Mouse (Mus musculus): ENCODE measurements at regions not wholly inside any gene's neighbourhood (a gene's known extent, or its start where the extent isn't known, plus 50 kb on each side); places are given as distances from the start of the nearest gene placed in this dataset.

DNA sequence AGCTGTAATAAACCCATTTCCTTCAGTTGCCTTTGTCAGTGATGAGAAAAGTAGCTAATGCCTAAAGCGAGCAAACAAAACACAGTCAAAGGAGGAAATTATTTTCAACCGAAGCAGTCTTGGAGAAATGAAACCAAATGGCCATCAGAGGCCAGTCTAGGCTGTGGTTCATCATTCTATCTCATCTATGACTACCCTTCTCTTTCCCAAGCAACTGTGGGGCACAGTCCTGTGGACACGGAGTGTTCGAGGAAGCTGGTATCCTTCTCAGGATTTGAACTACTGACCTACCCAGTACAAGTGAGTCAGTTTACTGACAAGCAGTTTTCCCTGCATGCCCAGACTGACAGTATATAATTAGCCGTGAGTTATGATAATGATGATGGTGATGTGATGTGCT lies 319.1 kb downstream of the Bcl11a start:
- H3K4me3 ChIP-seq: no peak overlapping the region
- H3K4me1 ChIP-seq: no peaks in the 10 kb centered on the region
- H3K27ac ChIP-seq (replicated peaks): no peak overlapping the region
- no peaks in the 10 kb centered on the region for H3K27me3 ChIP-seq
- no peak overlapping the region for H3K9ac ChIP-seq (replicated peaks)
- no peak overlapping the region for H3K4me2 ChIP-seq (replicated peaks)
- H3K36me3 ChIP-seq: no peaks in the 10 kb centered on the region
- WGBS: 91% methylated on average over 5 of the region's 5 CpGs
- no peaks in the 10 kb centered on the region for H3K9me3 ChIP-seq
- ATAC-seq (ENCODE audit: low FRiP score, low read depth): no peak

DNA sequence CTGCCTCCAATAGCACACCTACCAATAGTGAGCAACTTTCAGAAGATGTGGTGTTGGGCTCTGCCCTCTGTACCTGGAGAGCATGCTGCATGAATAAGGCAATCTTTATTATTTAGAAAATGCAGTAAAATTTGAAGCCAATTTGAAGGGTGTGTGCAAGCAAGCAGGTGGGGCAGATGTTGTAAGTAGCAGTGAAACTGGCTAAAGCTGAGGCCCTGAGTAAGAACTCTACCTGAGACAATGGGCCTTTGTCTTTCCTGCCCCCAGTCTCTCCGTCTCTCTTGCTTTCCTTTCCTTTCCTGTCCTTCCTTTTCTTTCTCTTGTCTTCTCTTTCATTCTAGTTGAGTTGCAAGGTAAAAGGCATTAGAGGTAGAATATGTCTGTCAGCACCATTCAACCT lies 319.9 kb downstream of the Bcl11a start:
- Histone ChIP-seq H3K9ac (replicated peaks) (no peak overlapping the region), H3K4me1 (no peaks in the 10 kb centered on the region), H3K9me3 (no peaks in the 10 kb centered on the region), H3K36me3 (no peaks in the 10 kb centered on the region), H3K27ac (replicated peaks) (no peak overlapping the region), H3K4me3 (no peak overlapping the region), H3K4me2 (replicated peaks) (no peak overlapping the region), H3K27me3 (no peaks in the 10 kb centered on the region)
- ATAC-seq (ENCODE audit: low FRiP score, low read depth): no peak
- WGBS: 81% methylated on average over 1 of the region's 1 CpGs

DNA sequence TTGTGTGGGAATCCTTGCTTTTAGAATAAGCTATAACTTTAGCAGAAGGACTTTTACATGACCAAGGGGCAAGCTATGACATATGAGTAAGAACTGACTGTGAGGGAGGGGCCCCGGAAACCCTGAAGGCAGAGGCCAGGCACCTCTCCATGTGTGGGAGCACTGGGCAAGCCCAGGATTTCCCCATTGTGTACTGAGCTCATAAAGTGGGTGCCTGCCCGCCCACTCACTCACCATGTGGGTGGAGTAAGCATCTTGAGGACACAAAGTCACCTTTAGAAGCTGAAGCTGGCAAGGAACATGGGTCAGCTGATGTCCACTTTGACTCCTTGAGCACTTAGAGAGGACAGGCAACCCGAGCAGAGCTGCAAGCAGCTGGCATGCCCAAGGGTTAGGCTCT lies 323.3 kb downstream of the Bcl11a start:
- Histone ChIP-seq H3K27me3 (no peaks in the 10 kb centered on the region), H3K4me1 (no peaks in the 10 kb centered on the region), H3K4me3 (no peak overlapping the region), H3K36me3 (no peaks in the 10 kb centered on the region), H3K9ac (replicated peaks) (no peak overlapping the region), H3K4me2 (replicated peaks) (no peak overlapping the region), H3K27ac (replicated peaks) (no peak overlapping the region), H3K9me3 (no peaks in the 10 kb centered on the region)
- 87% methylated on average over 3 of the region's 3 CpGs for WGBS
- no peak for ATAC-seq (ENCODE audit: low FRiP score, low read depth)

DNA sequence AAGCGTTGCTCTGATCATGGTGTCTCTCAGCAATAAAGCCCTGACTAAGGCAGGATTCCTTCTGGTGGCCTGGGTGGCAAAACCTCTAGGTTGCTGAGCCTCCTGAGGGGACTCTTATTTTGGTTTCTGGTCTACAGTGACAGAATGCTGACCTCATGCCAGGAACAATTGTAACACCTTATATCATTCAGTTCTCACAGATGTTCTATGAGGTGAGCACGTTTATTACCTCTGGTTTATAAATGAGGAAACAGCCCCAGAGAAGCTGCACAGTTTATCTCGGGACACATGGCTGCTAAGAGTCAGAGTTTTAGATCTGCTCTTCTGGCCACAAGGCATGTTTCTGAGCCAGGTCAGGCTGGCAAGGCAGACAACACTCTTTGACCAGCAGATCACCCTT lies 324.3 kb downstream of the Bcl11a start:
- Histone ChIP-seq H3K4me1 (no peaks in the 10 kb centered on the region), H3K4me2 (replicated peaks) (no peak overlapping the region), H3K4me3 (no peak overlapping the region), H3K27me3 (no peaks in the 10 kb centered on the region), H3K27ac (replicated peaks) (no peak overlapping the region), H3K9ac (replicated peaks) (no peak overlapping the region), H3K36me3 (no peaks in the 10 kb centered on the region), H3K9me3 (no peaks in the 10 kb centered on the region)
- ATAC-seq (ENCODE audit: low FRiP score, low read depth): no peak
- 68% methylated on average over 3 of the region's 3 CpGs for WGBS

DNA sequence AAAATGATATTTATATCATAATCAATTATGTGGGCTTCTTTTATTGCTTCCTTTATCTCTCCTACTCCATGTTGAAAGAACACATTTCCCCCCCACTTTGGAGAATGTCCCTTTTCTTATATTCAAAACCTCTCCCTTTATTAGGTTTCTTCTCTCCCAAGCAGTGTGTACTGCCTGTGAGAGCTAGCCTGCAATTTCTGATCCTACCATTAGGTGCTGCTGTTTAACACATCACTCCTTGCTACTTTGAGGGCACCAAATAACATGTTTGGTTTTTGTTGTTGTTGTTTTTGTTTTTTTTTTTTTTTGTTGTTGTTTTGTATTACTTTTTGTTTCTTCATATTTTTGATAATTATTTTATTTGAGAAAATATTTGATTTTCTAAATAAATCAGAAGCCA lies 336.9 kb downstream of the Bcl11a start:
- Histone ChIP-seq H3K9me3 (0 out of 2 replicates have a peak, but pooled peaks cover 7% of the 10 kb centered on the region), H3K4me1 (no peaks in the 10 kb centered on the region), H3K9ac (replicated peaks) (no peak overlapping the region), H3K27ac (replicated peaks) (no peak overlapping the region), H3K4me3 (no peak overlapping the region), H3K36me3 (no peaks in the 10 kb centered on the region), H3K4me2 (replicated peaks) (no peak overlapping the region), H3K27me3 (no peaks in the 10 kb centered on the region)
- 0 out of 2 replicates have a peak, but pooled peaks have one; percentile 52 for ATAC-seq (ENCODE audit: low FRiP score, low read depth)

DNA sequence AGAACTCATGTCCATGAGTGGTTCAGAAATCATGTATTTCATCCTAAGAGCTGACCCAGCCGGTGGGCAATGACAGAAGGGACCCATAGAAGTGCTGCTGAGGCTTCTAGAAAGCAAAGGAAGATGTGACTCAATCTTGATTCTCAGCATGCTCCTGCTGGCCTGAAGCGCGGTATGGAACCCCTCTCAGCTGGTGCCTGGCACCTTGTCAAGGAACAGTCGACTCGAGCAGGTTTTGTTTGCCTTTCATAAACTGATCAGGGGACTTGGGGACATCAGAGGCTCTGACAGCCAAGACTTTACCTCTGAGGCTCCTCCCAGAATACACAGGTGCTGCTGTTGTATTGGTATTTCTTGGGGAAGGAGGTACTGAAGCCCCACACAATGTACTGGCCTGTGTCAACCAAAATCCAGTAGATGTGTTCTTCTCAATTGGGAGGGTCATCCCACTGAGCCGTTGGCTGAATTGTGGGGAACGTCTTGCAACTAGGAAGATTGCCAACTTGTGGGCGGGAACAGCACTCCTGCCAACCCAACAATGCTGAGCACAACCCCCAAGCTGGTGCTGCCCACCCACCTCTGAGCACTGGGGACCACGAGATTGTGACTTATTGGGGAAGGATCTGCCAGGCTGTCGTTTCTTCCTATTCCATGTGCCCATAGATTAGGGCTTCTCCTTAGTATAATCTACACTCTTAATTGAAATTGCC lies 344.4 kb downstream of the Bcl11a start:
- Histone ChIP-seq H3K9ac (replicated peaks) (no peak overlapping the region), H3K4me1 (peaks cover 1% of the 10 kb centered on the region; the same call in 1 of the 2 replicates), H3K27me3 (peaks cover 17% of the 10 kb centered on the region), H3K27ac (replicated peaks) (no peak overlapping the region), H3K36me3 (no peaks in the 10 kb centered on the region), H3K9me3 (0 out of 2 replicates have a peak, but pooled peaks cover 7% of the 10 kb centered on the region), H3K4me3 (no peak overlapping the region), H3K4me2 (replicated peaks) (no peak overlapping the region)
- no peak for ATAC-seq (ENCODE audit: low FRiP score, low read depth)
- 88% methylated on average over 10 of the region's 10 CpGs for WGBS

DNA sequence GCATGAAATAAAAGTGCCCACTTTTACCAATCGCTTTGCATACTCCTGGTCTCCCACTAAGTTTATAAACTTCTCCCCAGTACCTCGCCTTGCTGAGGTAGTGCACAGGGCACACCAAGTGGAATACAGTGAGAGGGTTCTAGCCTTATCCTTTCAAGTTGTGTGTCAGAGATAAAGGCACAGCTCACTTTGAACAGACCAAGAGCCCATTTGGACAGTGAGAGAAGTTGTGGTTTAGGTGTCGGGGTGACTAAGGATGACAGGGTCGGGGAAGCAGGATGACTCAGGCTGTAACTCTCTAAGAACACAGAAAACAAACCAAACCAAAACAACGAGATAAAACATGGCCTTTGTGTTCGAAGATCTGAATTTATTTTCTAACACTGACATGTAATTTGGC lies 345.4 kb downstream of the Bcl11a start:
- no peak overlapping the region for H3K4me2 ChIP-seq (replicated peaks)
- no peak for ATAC-seq (ENCODE audit: low FRiP score, low read depth)
- no peaks in the 10 kb centered on the region for H3K36me3 ChIP-seq
- H3K9ac ChIP-seq (replicated peaks): no peak overlapping the region
- peaks cover 17% of the 10 kb centered on the region for H3K27me3 ChIP-seq
- no peaks in the 10 kb centered on the region for H3K9me3 ChIP-seq
- no peak overlapping the region for H3K27ac ChIP-seq (replicated peaks)
- H3K4me3 ChIP-seq: no peak overlapping the region
- H3K4me1 ChIP-seq: peaks cover 9% of the 10 kb centered on the region; the same call in 1 of the 2 replicates
- 90% methylated on average over 6 of the region's 6 CpGs for WGBS

DNA sequence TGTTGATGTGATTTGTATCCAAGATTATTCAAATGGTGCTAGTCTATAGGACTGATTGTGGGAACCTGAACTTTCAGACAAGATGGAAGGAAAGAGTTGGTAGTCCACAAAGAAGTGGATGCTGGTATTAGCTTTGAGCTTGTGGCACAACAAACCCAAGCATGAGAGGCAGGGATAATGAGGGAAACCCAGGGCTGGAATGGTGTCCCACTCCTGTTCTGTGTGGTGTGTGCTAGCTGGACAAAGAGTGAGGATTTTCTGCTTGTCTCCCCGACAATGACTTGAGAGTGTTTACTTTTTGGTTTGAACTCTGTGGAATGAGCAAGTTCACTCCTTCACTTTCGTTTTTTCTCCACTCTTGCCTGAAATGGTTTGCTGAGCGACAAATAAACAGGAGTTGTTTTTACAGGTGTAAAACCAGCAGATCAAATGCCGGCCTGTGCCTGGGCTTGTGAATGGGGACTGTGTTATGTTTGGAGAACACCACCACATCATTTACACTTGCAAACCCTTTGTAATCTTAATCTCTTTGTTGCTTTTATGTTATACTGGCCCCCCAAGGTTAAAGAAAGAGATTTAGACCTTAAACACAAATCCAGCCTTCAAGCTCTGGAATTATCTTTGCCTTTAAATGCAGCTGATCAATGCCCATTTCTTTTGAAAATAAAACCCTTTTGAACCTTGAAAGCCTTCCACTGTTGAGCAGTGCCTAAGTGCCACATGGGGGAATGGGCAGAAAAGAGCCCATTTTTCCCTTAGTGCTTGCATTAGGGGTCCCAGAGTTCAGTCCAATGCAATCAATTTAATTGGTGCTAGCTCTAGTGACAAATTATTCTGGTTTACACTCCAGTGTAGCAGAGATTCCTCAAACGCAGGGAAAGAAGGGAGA lies 349.4 kb downstream of the Bcl11a start:
- H3K27me3 ChIP-seq: peaks cover 17% of the 10 kb centered on the region
- peak; percentile 63; the same call in 1 of the 2 replicates for ATAC-seq (ENCODE audit: low FRiP score, low read depth)
- H3K4me3 ChIP-seq: no peak overlapping the region
- no peaks in the 10 kb centered on the region for H3K9me3 ChIP-seq
- H3K4me2 ChIP-seq (replicated peaks): no peak overlapping the region
- peaks cover 9% of the 10 kb centered on the region; the same call in 1 of the 2 replicates for H3K4me1 ChIP-seq
- H3K27ac ChIP-seq (replicated peaks): no peak overlapping the region
- H3K36me3 ChIP-seq: no peaks in the 10 kb centered on the region
- 12% methylated on average over 5 of the region's 5 CpGs for WGBS
- H3K9ac ChIP-seq (replicated peaks): no peak overlapping the region

DNA sequence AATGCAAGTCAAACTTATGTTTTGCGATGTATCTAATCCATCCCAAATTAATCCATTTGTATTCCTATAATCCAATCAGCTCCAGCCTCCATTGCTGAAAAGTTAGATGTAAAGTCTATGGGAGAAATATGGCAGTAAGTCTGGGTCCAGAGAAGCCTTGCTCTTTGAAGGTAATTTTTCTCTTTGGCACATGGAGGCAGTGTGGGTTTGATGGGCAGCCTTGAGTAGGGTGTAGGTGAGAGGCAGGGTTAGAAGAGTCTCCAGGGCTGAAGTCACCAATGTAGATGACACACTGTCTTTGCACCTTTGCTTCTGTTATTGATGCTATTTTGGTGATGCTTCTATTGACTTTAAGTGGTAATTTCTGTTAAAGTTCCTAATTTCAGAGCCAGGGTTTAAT lies 370.8 kb downstream of the Bcl11a start:
- H3K9ac ChIP-seq (replicated peaks): no peak overlapping the region
- no peak overlapping the region for H3K4me3 ChIP-seq
- no peaks in the 10 kb centered on the region for H3K27me3 ChIP-seq
- peaks cover 10% of the 10 kb centered on the region for H3K4me1 ChIP-seq
- no peaks in the 10 kb centered on the region for H3K9me3 ChIP-seq
- H3K36me3 ChIP-seq: no peaks in the 10 kb centered on the region
- H3K27ac ChIP-seq (replicated peaks): no peak overlapping the region
- 94% methylated on average over 1 of the region's 1 CpGs for WGBS
- no peak for ATAC-seq (ENCODE audit: low FRiP score, low read depth)
- H3K4me2 ChIP-seq (replicated peaks): no peak overlapping the region

DNA sequence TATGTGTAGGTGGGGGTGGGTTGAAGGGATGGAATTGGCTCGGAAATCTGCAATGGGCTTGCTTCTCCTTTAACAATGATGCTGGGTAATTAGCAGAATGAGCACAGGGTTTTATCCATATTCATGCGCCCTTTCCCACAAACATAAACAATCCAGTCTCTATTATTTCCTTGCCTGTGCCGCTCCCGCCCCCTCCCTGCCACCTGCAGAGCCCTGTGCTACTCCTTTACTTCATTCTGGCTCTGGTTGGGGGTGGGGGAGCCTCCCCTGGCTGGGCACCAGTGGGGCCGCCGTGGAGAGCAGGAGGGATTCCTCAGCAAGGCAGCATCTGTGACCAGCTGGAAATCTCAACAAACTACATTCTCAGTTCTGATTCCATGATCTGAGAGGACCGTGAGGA lies 374.4 kb downstream of the Bcl11a start:
- Histone ChIP-seq H3K4me1 (peaks cover 10% of the 10 kb centered on the region), H3K4me2 (replicated peaks) (no peak overlapping the region), H3K9me3 (no peaks in the 10 kb centered on the region), H3K27ac (replicated peaks) (no peak overlapping the region), H3K9ac (replicated peaks) (no peak overlapping the region), H3K27me3 (no peaks in the 10 kb centered on the region), H3K4me3 (no peak overlapping the region), H3K36me3 (no peaks in the 10 kb centered on the region)
- 38% methylated on average over 7 of the region's 7 CpGs for WGBS
- ATAC-seq (ENCODE audit: low FRiP score, low read depth): peak; percentile 60

DNA sequence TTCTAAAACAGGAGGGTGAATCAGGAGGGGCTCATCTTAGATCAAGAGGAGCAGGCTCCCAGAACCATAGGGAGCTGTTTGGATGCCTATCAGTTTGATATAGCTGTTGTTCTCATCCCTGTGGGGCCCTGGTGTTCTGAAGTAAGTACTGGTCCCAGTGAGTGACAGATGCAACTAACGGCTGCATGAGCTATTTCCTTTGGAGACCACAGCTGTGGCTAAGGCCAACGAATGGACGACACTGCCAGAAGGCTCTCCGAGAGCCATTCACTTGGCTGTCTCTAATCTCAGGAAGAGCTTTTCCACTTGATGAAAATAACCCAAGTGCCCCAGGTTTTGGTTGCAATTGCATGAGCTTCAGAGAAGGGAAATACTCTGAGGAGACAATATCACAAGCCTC lies 386.8 kb downstream of the Bcl11a start:
- ATAC-seq (ENCODE audit: low FRiP score, low read depth): no peak
- Histone ChIP-seq H3K4me3 (no peak overlapping the region), H3K4me1 (no peaks in the 10 kb centered on the region), H3K9ac (replicated peaks) (no peak overlapping the region), H3K9me3 (no peaks in the 10 kb centered on the region), H3K27me3 (no peaks in the 10 kb centered on the region), H3K4me2 (replicated peaks) (no peak overlapping the region), H3K27ac (replicated peaks) (no peak overlapping the region), H3K36me3 (no peaks in the 10 kb centered on the region)
- WGBS: 81% methylated on average over 4 of the region's 4 CpGs

DNA sequence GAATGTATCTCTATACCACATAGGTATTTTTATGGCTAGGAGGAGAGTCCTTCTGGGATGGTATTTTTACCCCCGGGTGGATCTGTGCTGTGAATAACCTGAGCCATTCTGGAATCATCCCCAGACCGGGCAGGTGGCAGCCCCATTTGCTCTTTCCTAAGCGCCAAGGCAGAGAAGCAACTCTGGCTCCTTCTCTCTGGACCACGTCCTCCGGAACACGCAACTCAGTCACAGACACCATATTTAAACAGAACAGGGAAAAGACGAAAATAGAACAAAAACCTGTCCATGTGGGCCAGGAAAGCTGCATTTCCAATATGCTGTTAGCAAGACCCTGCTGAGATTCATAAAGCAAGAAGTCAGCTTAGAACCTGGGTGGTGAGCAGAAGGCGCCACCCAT lies 389.6 kb downstream of the Bcl11a start:
- Histone ChIP-seq H3K4me2 (replicated peaks) (no peak overlapping the region), H3K36me3 (no peaks in the 10 kb centered on the region), H3K9ac (replicated peaks) (no peak overlapping the region), H3K9me3 (no peaks in the 10 kb centered on the region), H3K27me3 (no peaks in the 10 kb centered on the region), H3K4me1 (no peaks in the 10 kb centered on the region), H3K4me3 (no peak overlapping the region), H3K27ac (replicated peaks) (no peak overlapping the region)
- ATAC-seq (ENCODE audit: low FRiP score, low read depth): no peak
- WGBS: 91% methylated on average over 8 of the region's 8 CpGs

All from midbrain, embryonic 12.5 days (tissue).